Mouse (Mus musculus): Measurements from ENCODE around the gene Smap2. TPM values are rescaled to one million over a fixed set of nuclear protein-coding genes. Genes with fewer than 3 reads are reported as not detected.

The Smap2 gene
- polyA plus RNA-seq, 1 experiment from 2014 or later = 18.1 TPM

DNA sequence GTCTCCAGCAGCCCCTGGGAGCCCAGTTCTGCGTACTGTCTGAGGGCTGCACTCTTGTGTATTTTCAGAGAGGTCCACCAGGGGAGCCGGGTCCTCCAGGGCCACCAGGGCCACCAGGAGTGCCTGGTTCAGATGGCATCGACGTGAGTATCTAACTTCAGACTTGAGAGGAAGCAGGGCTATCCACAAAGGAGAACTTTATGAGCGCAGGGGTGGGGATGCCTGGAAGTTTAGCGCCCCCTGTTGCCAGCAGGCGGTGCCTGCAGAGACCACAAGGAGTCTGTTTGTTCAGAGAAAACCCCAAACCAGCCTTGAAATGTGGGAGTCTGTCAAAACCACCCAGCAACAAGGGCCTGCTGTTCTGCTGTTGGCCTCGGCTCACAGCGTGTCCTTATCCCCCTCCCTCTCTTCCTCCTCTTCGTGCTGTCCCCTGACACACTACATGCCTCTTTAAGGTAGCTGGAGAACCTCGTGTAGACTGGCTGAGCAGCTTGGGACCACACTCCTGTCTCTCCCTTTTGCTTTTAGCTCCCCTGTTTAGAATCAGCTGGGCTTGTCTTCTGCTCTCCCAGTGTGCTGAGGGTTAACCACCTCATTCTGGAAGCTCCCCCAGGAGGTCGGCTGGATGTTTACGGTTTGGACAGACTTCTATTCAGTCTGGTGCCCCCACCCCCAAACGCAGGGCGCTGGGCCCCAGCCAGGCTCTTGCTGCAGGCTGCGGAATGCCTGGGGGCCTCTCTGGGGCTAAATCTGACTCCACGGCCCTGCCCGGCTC is 24.0 kb upstream of the Smap2 start:
- H3K9ac ChIP-seq (ENCODE audit: low read length) = peak overlapping the region; percentile 39
- peak; percentile 65 for ATAC-seq (ENCODE audit: low FRiP score)

DNA sequence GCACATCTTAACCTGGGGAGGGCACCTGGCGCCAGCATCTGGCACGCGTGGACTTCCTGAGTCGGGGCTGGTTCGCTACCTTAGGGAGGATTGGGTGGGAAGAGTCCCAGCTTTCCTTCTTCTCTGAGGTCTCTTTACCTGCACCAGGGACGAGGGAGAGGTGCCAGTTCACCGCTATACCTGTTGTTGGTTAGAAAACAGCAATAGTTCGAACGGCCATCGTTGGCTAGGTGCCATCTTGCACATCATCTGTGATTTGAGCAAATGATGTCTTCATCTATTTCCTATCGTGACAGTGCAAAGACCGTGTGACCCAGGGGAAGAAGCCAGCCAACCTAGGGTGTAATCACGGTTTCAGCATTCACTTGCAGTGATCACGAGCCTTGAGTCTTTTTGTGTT is 23.3 kb upstream of the Smap2 start:
- Histone ChIP-seq H3K4me1 (ENCODE audit: control insufficient read depth, insufficient read depth, low read length) (peaks cover 23% of the 10 kb centered on the region), H3K36me3 (ENCODE audit: control insufficient read depth, insufficient read depth, low read length) (no peaks in the 10 kb centered on the region), H3K9ac (ENCODE audit: low read length) (no peak overlapping the region; the same call in 1 of the 2 replicates), H3K4me3 (ENCODE audit: low read depth, low read length) (peak overlapping the region; percentile 21; the same call in 1 of the 2 replicates), H3K4me2 (peak overlapping the region; percentile 41; the same call in 1 of the 2 replicates), H3K27ac (ENCODE audit: low read depth, low read length) (no peak overlapping the region; the same call in 1 of the 2 replicates), H3K27me3 (ENCODE audit: control insufficient read depth, insufficient read depth, low read length) (peaks cover 26% of the 10 kb centered on the region), H3K9me3 (ENCODE audit: control insufficient read depth, low read length) (no peaks in the 10 kb centered on the region)
- DNase-seq (ENCODE audit: low spot score, missing footprints) (peak; percentile 85), ATAC-seq (ENCODE audit: low FRiP score) (no peak; the same call in 1 of the 2 replicates)
- 62% methylated on average over 14 of the region's 14 CpGs for WGBS

More for the DNA sequence above, 24.0 kb upstream of the Smap2 start:
- peak overlapping the region; percentile 20; the same call in 1 of the 2 replicates for H3K4me2 ChIP-seq
- no peaks in the 10 kb centered on the region for H3K9me3 ChIP-seq (ENCODE audit: control insufficient read depth, low read length)
- 9% methylated on average over 18 of the region's 18 CpGs for WGBS
- H3K27me3 ChIP-seq (ENCODE audit: control insufficient read depth, insufficient read depth, low read length) = peaks cover 26% of the 10 kb centered on the region
- H3K4me1 ChIP-seq (ENCODE audit: control insufficient read depth, insufficient read depth, low read length) = peaks cover 23% of the 10 kb centered on the region
- no peaks in the 10 kb centered on the region for H3K36me3 ChIP-seq (ENCODE audit: control insufficient read depth, insufficient read depth, low read length)
- peak; percentile 98 for DNase-seq (ENCODE audit: low spot score, missing footprints)
- peak overlapping the region; percentile 69 for H3K27ac ChIP-seq (ENCODE audit: low read depth, low read length)
- H3K4me3 ChIP-seq (ENCODE audit: low read depth, low read length) = no peak overlapping the region

DNA sequence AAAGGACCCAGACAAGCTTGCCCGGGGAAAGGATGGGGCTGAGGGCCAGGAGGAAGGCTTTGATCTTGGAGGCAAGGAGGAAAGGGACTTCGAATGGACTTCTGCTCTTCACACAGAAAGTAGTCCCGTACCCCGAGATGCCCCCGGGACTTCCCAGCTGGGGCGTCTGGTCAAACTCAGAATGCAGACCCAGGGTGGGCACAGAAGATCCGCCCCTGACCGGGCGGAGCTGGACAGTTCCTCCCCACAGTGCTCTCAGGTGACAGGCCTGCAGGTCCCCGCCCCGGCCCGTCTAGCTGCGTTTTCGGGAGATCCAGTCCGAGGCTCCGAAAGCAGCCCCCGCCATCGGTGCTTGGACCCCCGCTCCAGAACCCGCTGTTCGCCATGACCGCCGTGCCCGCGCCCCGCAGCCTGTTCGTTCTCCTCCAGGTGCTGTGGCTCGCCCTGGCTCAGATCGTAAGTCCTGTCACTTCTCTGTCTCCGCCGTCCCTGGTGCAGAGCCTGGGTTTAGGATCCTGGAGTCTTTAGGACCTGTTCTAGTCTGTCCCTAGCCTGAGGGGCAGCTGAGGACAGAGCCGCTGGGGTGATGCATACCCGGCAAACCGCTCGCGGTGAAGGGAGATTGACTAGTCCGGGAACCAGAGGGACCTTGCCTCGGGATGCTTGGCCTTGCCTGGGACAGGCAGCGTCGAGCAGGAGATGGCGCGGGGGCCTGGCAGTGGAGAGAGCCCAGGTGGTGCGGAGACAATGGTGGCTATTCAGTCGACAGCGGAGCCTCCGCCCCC is 22.5 kb upstream of the Smap2 start, which contains the start of gene Col9a2:
TSS of gene Col9a2 (plus strand) at position 55 of the 785 bp plus-strand sequence.
- H3K4me2 ChIP-seq = peak within 1 kb of the TSS; percentile 41
- H3K4me3 ChIP-seq (ENCODE audit: low read depth, low read length) = peak within 1 kb of the TSS; percentile 21
- H3K4me1 ChIP-seq (ENCODE audit: control insufficient read depth, insufficient read depth, low read length) = peaks cover 23% of the 10 kb centered on the region
- WGBS = 4% methylated on average over 46 of the region's 46 CpGs
- H3K9ac ChIP-seq (ENCODE audit: low read length) = peak within 1 kb of the TSS; percentile 17
- H3K9me3 ChIP-seq (ENCODE audit: control insufficient read depth, low read length) = no peaks in the 10 kb centered on the region
- no peaks in the 10 kb centered on the region for H3K36me3 ChIP-seq (ENCODE audit: control insufficient read depth, insufficient read depth, low read length)
- ATAC-seq (ENCODE audit: low FRiP score) = peak; percentile 22
- peaks cover 26% of the 10 kb centered on the region for H3K27me3 ChIP-seq (ENCODE audit: control insufficient read depth, insufficient read depth, low read length)
- no peak within 1 kb of the TSS; the same call in 1 of the 2 replicates for H3K27ac ChIP-seq (ENCODE audit: low read depth, low read length)
- peak; percentile 94 for DNase-seq (ENCODE audit: low spot score, missing footprints)

- Histone ChIP-seq H3K27ac (ENCODE audit: low read depth, low read length) (no peak overlapping the region), H3K27me3 (ENCODE audit: control insufficient read depth, insufficient read depth, low read length) (no peaks in the 10 kb centered on the region; the same call in 1 of the 2 replicates), H3K9me3 (ENCODE audit: control insufficient read depth, low read length) (no peaks in the 10 kb centered on the region), H3K4me1 (ENCODE audit: control insufficient read depth, insufficient read depth, low read length) (no peaks in the 10 kb centered on the region), H3K36me3 (ENCODE audit: control insufficient read depth, insufficient read depth, low read length) (no peaks in the 10 kb centered on the region), H3K9ac (ENCODE audit: low read length) (no peak overlapping the region), H3K4me3 (ENCODE audit: low read depth, low read length) (no peak overlapping the region), H3K4me2 (no peak overlapping the region)
- 71% methylated on average over 2 of the region's 2 CpGs for WGBS
- no peak for DNase-seq (ENCODE audit: low spot score, missing footprints)
- no peak for ATAC-seq (ENCODE audit: low FRiP score)
Measured at GRCm38 (mm10) chr4:121033006-121033405, 16.0 kb upstream of the Smap2 start.

DNA sequence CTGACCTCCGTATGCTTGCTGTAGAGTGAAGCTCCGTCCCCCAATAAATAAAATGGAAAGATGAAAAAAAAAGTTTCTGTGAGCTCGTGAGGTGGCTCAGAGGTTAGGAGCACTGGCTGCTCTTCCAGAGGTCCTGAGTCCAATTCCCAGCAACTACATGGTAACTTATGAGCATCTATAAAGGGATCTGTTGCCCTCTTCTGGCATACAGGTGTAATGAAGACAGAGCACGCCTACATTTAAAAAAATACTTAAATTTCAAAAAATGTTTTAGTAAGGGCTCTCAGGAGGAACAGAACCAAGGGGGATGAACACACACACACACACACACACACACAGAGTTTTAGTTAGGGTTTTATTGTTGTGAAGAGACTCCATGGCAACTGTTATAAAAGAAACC is 14.4 kb upstream of the Smap2 start:
- H3K4me1 ChIP-seq (ENCODE audit: control insufficient read depth, insufficient read depth, low read length) = no peaks in the 10 kb centered on the region
- no peak overlapping the region for H3K4me3 ChIP-seq (ENCODE audit: low read depth, low read length)
- no peaks in the 10 kb centered on the region for H3K27me3 ChIP-seq (ENCODE audit: control insufficient read depth, insufficient read depth, low read length)
- no peak overlapping the region for H3K9ac ChIP-seq (ENCODE audit: low read length)
- no peak overlapping the region for H3K4me2 ChIP-seq
- H3K9me3 ChIP-seq (ENCODE audit: control insufficient read depth, low read length) = no peaks in the 10 kb centered on the region
- H3K27ac ChIP-seq (ENCODE audit: low read depth, low read length) = no peak overlapping the region
- no peaks in the 10 kb centered on the region for H3K36me3 ChIP-seq (ENCODE audit: control insufficient read depth, insufficient read depth, low read length)
- ATAC-seq (ENCODE audit: low FRiP score) = no peak
- 59% methylated on average over 4 of the region's 4 CpGs for WGBS
- no peak for DNase-seq (ENCODE audit: low spot score, missing footprints)

GRCm38 (mm10) chr4:121029632-121030031 is 12.6 kb upstream of the Smap2 start:
- 75% methylated on average over 3 of the region's 3 CpGs for WGBS
- DNase-seq (ENCODE audit: low spot score, missing footprints) (no peak), ATAC-seq (ENCODE audit: low FRiP score) (no peak)
- Histone ChIP-seq H3K27me3 (ENCODE audit: control insufficient read depth, insufficient read depth, low read length) (no peaks in the 10 kb centered on the region), H3K27ac (ENCODE audit: low read depth, low read length) (no peak overlapping the region), H3K4me1 (ENCODE audit: control insufficient read depth, insufficient read depth, low read length) (no peaks in the 10 kb centered on the region), H3K9ac (ENCODE audit: low read length) (no peak overlapping the region), H3K4me2 (no peak overlapping the region), H3K9me3 (ENCODE audit: control insufficient read depth, low read length) (no peaks in the 10 kb centered on the region), H3K4me3 (ENCODE audit: low read depth, low read length) (no peak overlapping the region), H3K36me3 (ENCODE audit: control insufficient read depth, insufficient read depth, low read length) (no peaks in the 10 kb centered on the region)

- H3K4me2 ChIP-seq = no peak overlapping the region
- ATAC-seq (ENCODE audit: low FRiP score) (peak; percentile 50), DNase-seq (ENCODE audit: low spot score, missing footprints) (peak; percentile 97)
- H3K36me3 ChIP-seq (ENCODE audit: control insufficient read depth, insufficient read depth, low read length) = no peaks in the 10 kb centered on the region
- no peak overlapping the region for H3K4me3 ChIP-seq (ENCODE audit: low read depth, low read length)
- H3K27ac ChIP-seq (ENCODE audit: low read depth, low read length) = no peak overlapping the region
- no peaks in the 10 kb centered on the region for H3K27me3 ChIP-seq (ENCODE audit: control insufficient read depth, insufficient read depth, low read length)
- no peak overlapping the region for H3K9ac ChIP-seq (ENCODE audit: low read length)
- H3K9me3 ChIP-seq (ENCODE audit: control insufficient read depth, low read length) = no peaks in the 10 kb centered on the region
- WGBS = 29% methylated on average over 14 of the region's 14 CpGs
- H3K4me1 ChIP-seq (ENCODE audit: control insufficient read depth, insufficient read depth, low read length) = no peaks in the 10 kb centered on the region
Measured at GRCm38 (mm10) chr4:121028659-121029392, 11.8 kb upstream of the Smap2 start.

GRCm38 (mm10) chr4:121028146-121028545 is 11.1 kb upstream of the Smap2 start:
- Histone ChIP-seq H3K4me1 (ENCODE audit: control insufficient read depth, insufficient read depth, low read length) (no peaks in the 10 kb centered on the region), H3K9ac (ENCODE audit: low read length) (no peak overlapping the region), H3K4me2 (no peak overlapping the region), H3K36me3 (ENCODE audit: control insufficient read depth, insufficient read depth, low read length) (no peaks in the 10 kb centered on the region), H3K4me3 (ENCODE audit: low read depth, low read length) (no peak overlapping the region), H3K27me3 (ENCODE audit: control insufficient read depth, insufficient read depth, low read length) (no peaks in the 10 kb centered on the region), H3K27ac (ENCODE audit: low read depth, low read length) (no peak overlapping the region), H3K9me3 (ENCODE audit: control insufficient read depth, low read length) (no peaks in the 10 kb centered on the region)
- 78% methylated on average over 1 of the region's 1 CpGs for WGBS
- no peak for DNase-seq (ENCODE audit: low spot score, missing footprints)
- no peak for ATAC-seq (ENCODE audit: low FRiP score)
